Mouse (Mus musculus) heart, postnatal 0 days (tissue): Measurements from ENCODE around the gene Exosc8. TPM values are rescaled to one million over a fixed set of nuclear protein-coding genes. Genes with fewer than 3 reads are reported as not detected.

ENCODE experiments used
- ATAC-seq: fragments of 200-750 bp; cut with Nextera tagmentation; 2 replicates; pipeline ENCODE4 v1.8.0; 2017; ENCODE audit warnings: low read depth, moderate number of reproducible peaks, moderate library complexity; ENCODE audit not compliant: insufficient read depth
- DNase-seq: peaks from one replicate; pipeline ENCODE4 v3.0.0-alpha.2; 2016; ENCODE audit warnings: low spot score
- H3K27ac ChIP-seq: fragments of 300-500 bp; sonication (generic); 2 replicates; pipeline ENCODE4 v1.5.1; 2014; ENCODE audit warnings: low read depth, mild to moderate bottlenecking
- H3K27me3 ChIP-seq: fragments of 300-500 bp; sonication (generic); 2 replicates; pipeline ENCODE4 v1.6.1; 2014; ENCODE audit warnings: low read length, mixed read lengths; ENCODE audit not compliant: control insufficient read depth, insufficient read depth
- H3K36me3 ChIP-seq: fragments of 300-500 bp; sonication (generic); replicated peaks from 2 replicates; pipeline ENCODE4 v1.6.1; 2014; ENCODE audit warnings: low read length, mixed read lengths; ENCODE audit not compliant: control insufficient read depth, insufficient read depth
- H3K4me1 ChIP-seq: fragments of 300-500 bp; sonication (generic); 2 replicates; pipeline ENCODE4 v1.6.1; 2014; ENCODE audit warnings: antibody characterized with exemption; ENCODE audit not compliant: control insufficient read depth, insufficient read depth
- H3K4me2 ChIP-seq: fragments of 300-500 bp; sonication (generic); 2 replicates; pipeline ENCODE4 v1.6.1; 2014; ENCODE audit warnings: low read depth, mild to moderate bottlenecking, low read length, moderate library complexity
- H3K4me3 ChIP-seq: fragments of 300-500 bp; sonication (generic); 2 replicates; pipeline ENCODE4 v1.5.1; 2014; ENCODE audit warnings: low read depth, low read length
- H3K9ac ChIP-seq: fragments of 300-500 bp; sonication (generic); replicated peaks from 2 replicates; pipeline ENCODE4 v1.6.1; 2014; ENCODE audit warnings: low read depth, low read length, mixed read lengths
- H3K9me3 ChIP-seq: fragments of 300-500 bp; sonication (generic); replicated peaks from 2 replicates; pipeline ENCODE4 v1.6.1; 2016; ENCODE audit warnings: low read length; ENCODE audit not compliant: control insufficient read depth
- CTCF ChIP-seq: IDR thresholded peaks from 2 replicates; pipeline ENCODE4 v1.5.1; 2016; ENCODE audit warnings: antibody characterized with exemption, control low read depth, low read depth
- EP300 ChIP-seq: IDR thresholded peaks from 2 replicates; pipeline ENCODE4 v1.6.1; 2016; ENCODE audit warnings: antibody characterized with exemption, low read depth
- WGBS: fragments of 180-500 bp; shearing (Covaris S2); extraction: QIAGEN DNeasy Blood & Tissue Kit; methylation state at CpG from one replicate; pipeline ENCODE4 v1.1.7; 2014; 5-methylcytosine and 5-hydroxymethylcytosine counted together
- polyA plus RNA-seq: library from polyadenylated mRNA; unstranded; fragments of >200 nt; fragmentation: Nextera tagmentation; extraction: Ambion mirVana; gene quantifications from 2 replicates; pipeline ENCODE4 v1.2.1, GENCODE M21; 2015
- total RNA-seq: library from RNA; depleted of rRNA; stranded (reverse); fragments of >200 nt; gene quantifications from 2 replicates; pipeline ENCODE4 v1.2.3, GENCODE M21; 2014; ENCODE audit warnings: low replicate concordance; rRNA removed

The Exosc8 gene
- total and polyA plus RNA-seq, 2 experiments from 2014 or later, result 18.8 to 33.9 TPM

GRCm38 (mm10) chr3:54689091-54689490, 46.1 kb downstream of the Exosc8 start:
- Histone ChIP-seq H3K27me3 (no peaks in the 10 kb centered on the region), H3K36me3 (no peaks in the 10 kb centered on the region), H3K27ac (no peak overlapping the region), H3K9me3 (no peaks in the 10 kb centered on the region), H3K4me3 (no peak overlapping the region), H3K4me1 (no peaks in the 10 kb centered on the region), H3K9ac (no peak overlapping the region), H3K4me2 (no peak overlapping the region)
- DNase-seq (peak; percentile 53), ATAC-seq (no peak)
- WGBS, result 26% methylated on average over 2 of the region's 2 CpGs
- TF ChIP-seq EP300 (no peak), CTCF (peak; percentile 43)

DNA sequence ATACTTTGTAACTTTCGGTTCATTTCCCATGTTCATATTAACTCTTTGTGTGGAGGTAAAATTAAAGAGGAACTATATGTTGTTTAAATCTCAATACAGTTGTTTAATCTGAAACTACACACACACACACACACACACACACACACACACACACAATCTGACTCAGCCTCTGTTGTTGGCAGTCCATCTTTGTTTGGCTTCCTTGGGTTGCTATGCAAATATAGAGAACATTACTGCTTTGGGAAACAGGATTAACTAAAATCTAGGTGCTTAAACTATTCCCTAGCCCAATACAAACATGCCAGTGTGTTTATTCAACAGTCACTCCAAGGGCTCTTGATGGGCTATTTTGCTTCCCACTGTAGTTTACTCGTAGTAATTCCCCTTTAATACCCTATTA, 47.9 kb downstream of the Exosc8 start:
- Histone ChIP-seq H3K9ac (no peak overlapping the region), H3K36me3 (no peaks in the 10 kb centered on the region), H3K27ac (no peak overlapping the region), H3K4me2 (no peak overlapping the region), H3K4me3 (no peak overlapping the region), H3K4me1 (no peaks in the 10 kb centered on the region), H3K27me3 (no peaks in the 10 kb centered on the region), H3K9me3 (no peaks in the 10 kb centered on the region)
- WGBS, result 64% methylated on average over 2 of the region's 2 CpGs
- TF ChIP-seq EP300, result no peak
- DNase-seq, result no peak
- ATAC-seq, result no peak

GRCm38 (mm10) chr3:54685202-54685601, 50.0 kb downstream of the Exosc8 start:
- Histone ChIP-seq H3K9ac (no peak overlapping the region), H3K4me3 (no peak overlapping the region), H3K4me2 (no peak overlapping the region), H3K27me3 (no peaks in the 10 kb centered on the region), H3K36me3 (no peaks in the 10 kb centered on the region), H3K4me1 (no peaks in the 10 kb centered on the region), H3K27ac (no peak overlapping the region), H3K9me3 (no peaks in the 10 kb centered on the region)
- TF ChIP-seq CTCF (no peak), EP300 (no peak)
- ATAC-seq, result no peak
- 87% methylated on average over 3 of the region's 3 CpGs for WGBS
- DNase-seq, result no peak

DNA sequence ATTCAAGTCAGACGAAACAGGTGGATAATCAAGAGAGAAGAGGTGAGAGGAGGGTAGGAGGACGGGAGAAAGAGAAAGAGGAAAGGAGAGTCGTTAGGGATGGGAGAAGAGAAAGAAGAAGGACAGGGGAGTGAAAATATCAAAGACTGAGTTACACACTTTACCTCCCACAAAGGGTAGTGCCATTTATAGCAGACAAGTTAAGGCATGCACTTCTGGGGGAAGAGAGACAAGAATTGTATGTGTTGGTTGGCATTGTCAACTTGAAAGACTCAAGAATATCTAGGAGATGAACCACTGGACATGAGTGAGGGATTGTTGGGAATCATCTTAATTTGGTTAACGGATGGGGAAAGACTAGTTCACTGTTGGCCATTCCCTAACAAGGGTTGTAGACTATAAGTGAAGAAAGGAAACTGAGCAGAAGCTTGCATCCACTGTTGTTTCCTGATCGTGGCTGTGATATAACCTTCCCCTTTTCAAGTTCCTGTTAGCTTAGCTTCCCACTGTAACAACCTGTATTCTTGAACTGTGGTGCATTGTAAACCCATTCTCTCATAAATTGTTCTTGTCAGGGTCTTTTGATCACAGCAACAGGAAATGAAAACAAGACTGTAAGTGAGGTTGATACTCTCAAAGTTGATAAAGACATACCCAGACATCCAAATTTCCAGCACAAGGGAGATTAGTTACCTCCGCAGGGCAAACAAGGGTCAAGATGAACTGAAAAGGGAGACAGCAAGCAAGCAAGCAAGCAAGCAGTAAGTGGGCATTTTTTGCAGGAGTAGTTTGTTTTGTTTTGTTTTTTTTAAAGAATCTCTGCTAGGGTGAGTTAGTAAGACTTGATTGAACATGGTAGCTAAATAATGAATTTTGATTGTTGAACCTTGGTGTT, 53.6 kb downstream of the Exosc8 start:
- H3K4me3 ChIP-seq, result no peak overlapping the region
- no peaks in the 10 kb centered on the region for H3K27me3 ChIP-seq
- H3K36me3 ChIP-seq, result no peaks in the 10 kb centered on the region
- H3K4me2 ChIP-seq, result no peak overlapping the region
- ATAC-seq (no peak), DNase-seq (no peak)
- no peaks in the 10 kb centered on the region for H3K9me3 ChIP-seq
- no peaks in the 10 kb centered on the region for H3K4me1 ChIP-seq
- TF ChIP-seq EP300 (no peak), CTCF (no peak)
- no peak overlapping the region for H3K9ac ChIP-seq
- WGBS, result 57% methylated on average over 6 of the region's 6 CpGs
- no peak overlapping the region for H3K27ac ChIP-seq

Other genes starting within 250 kb of the Exosc8 start
- gene Supt20, start 42.6 kb downstream of the Exosc8 start, total RNA-seq, result 27.0 and 31.4 TPM in 2 replicates
- gene Supt20, start 42.6 kb downstream of the Exosc8 start, polyA plus RNA-seq, result 30.5 and 31.2 TPM in 2 replicates
- gene Gm21958, start 21.0 kb downstream of the Exosc8 start, total RNA-seq, result not detected in 2 replicates
- gene Gm21958, start 21.0 kb downstream of the Exosc8 start, polyA plus RNA-seq, result not detected in 2 replicates
- gene Alg5, start 146 bp upstream of the Exosc8 start, total RNA-seq, result 10.4 and 26.9 TPM in 2 replicates
- 37.3 and 41.3 TPM in 2 replicates for gene Alg5, start 146 bp upstream of the Exosc8 start, polyA plus RNA-seq
- gene Smad9, start 20.2 kb upstream of the Exosc8 start, total RNA-seq, result 0.69 and 1.0 TPM in 2 replicates
- 0.27 and 0.30 TPM in 2 replicates for gene Smad9, start 20.2 kb upstream of the Exosc8 start, polyA plus RNA-seq
- gene Rfxap, start 72.4 kb upstream of the Exosc8 start, total RNA-seq, result 10.4 and 14.5 TPM in 2 replicates
- 21.2 and 22.1 TPM in 2 replicates for gene Rfxap, start 72.4 kb upstream of the Exosc8 start, polyA plus RNA-seq
- 0.38 and 1.7 TPM in 2 replicates for gene Sertm1, start 180.5 kb upstream of the Exosc8 start, total RNA-seq
- 0.04 and 0.11 TPM in 2 replicates for gene Sertm1, start 180.5 kb upstream of the Exosc8 start, polyA plus RNA-seq